Mouse (Mus musculus): ENCODE measurements at regions not wholly inside any gene's neighbourhood (a gene's known extent, or its start where the extent isn't known, plus 50 kb on each side); places are given as distances from the start of the nearest gene placed in this dataset.

GRCm38 (mm10) chr6:88964071-88964470, 62.0 kb downstream of the Tpra1 start:
- DNase-seq (ENCODE audit: extremely low spot score, low read depth, low spot score) = no peak

GRCm38 (mm10) chr6:88964911-88965310, 62.9 kb downstream of the Tpra1 start:
- no peak for DNase-seq (ENCODE audit: extremely low spot score, low read depth, low spot score)

DNA sequence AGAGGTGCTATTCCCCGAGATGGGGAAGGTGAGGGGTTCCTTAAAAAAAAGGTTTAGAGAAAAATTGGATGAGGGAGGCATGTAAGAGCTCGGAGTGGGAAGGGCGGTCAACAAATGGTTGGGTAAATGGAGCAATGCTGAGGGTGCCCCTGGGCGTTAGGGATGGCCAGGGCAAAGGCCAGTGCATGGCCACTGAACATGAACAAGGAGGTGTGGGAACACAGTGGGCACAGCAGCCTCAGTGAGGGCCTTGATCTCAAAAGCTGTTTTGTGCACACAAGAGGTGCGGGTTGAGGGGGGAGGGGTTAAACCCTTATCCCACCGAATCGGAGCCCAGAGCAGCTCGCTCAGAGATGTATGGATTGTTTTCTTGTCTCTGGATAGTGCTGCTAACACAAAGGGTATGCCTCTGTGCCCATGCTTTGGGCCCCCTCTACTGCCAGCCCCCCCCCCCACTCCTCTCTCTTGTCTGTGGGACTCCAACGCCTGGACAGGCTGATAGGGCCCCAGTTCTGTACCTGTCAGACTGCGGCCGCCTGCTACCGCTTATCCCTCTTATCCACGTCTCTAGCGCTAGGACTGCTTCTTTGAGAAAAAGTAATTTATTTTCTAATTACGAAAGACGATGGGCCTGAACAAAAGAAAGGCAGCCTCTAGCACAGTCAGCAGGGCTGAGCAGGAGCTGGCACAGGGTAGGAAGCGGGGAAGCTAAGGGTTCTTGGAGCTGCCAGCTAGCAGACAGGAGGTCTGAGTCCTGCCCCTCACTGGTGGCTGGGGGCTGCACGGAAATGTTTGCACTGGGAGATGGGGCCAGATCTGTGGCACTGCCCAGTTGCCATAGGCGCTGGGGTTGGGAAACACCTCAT, 63.5 kb downstream of the Tpra1 start:
- no peak for DNase-seq (ENCODE audit: extremely low spot score, low read depth, low spot score)

- DNase-seq (ENCODE audit: extremely low spot score, low read depth, low spot score) = no peak
Observed at GRCm38 (mm10) chr6:88966501-88966900, 64.5 kb downstream of the Tpra1 start.

GRCm38 (mm10) chr6:88968842-88969241, 66.8 kb downstream of the Tpra1 start:
- no peak for DNase-seq (ENCODE audit: extremely low spot score, low read depth, low spot score)

GRCm38 (mm10) chr6:88971729-88972128, 69.7 kb downstream of the Tpra1 start:
- DNase-seq (ENCODE audit: extremely low spot score, low read depth, low spot score) = no peak

DNA sequence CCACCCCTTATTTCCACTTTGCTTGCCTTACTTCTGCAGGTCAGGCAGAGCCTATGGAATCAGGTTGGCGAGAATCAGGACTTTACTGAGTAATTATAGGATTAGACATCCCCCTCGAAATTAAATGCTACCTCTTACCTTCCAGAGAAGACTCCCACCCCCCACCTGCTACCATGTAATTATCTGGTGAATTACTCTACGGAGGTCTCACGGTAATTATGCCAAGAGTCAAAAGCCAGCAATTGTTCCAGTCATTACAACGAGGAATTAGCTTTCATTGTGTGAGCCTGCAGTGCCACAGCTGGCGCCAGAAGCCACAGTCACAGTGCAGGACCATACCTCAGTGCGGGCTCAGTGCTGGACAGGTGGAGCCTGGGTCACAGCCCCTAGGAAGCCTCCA, 72.4 kb downstream of the Tpra1 start:
- no peak for DNase-seq (ENCODE audit: extremely low spot score, low read depth, low spot score)

- DNase-seq (ENCODE audit: extremely low spot score, low read depth, low spot score) = no peak
Observed at GRCm38 (mm10) chr6:88976581-88976980, 74.5 kb downstream of the Tpra1 start.

GRCm38 (mm10) chr6:88976994-88977393, 74.9 kb downstream of the Tpra1 start:
- peak; percentile 20 for DNase-seq (ENCODE audit: extremely low spot score, low read depth, low spot score)

GRCm38 (mm10) chr6:88978970-88979369, 76.9 kb downstream of the Tpra1 start:
- no peak for DNase-seq (ENCODE audit: extremely low spot score, low read depth, low spot score)

GRCm38 (mm10) chr6:88980112-88980511, 78.1 kb downstream of the Tpra1 start:
- DNase-seq (ENCODE audit: extremely low spot score, low read depth, low spot score) = no peak

DNA sequence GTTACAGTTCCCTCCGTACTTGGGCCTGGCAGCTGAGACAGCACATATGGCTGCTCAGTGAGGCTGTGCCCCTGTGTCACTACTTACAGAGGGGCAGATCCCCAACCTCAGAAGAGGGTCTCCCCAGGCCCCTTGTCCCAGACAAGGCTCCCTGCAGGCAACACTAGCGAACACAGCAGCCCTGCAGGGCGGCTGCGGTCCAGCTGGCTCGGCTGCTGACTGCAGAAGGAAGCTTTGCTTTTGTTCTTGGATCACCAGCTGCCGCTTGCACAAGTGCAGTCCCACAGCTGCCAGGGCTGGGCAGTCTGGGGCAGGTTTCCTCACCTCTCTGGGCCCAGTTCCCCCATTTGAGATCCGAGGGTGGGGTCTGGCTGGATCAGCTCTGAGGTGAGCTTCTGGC, 79.5 kb downstream of the Tpra1 start:
- no peak for DNase-seq (ENCODE audit: extremely low spot score, low read depth, low spot score)

GRCm38 (mm10) chr6:88984170-88984569, 82.1 kb downstream of the Tpra1 start:
- DNase-seq (ENCODE audit: extremely low spot score, low read depth, low spot score) = no peak

DNA sequence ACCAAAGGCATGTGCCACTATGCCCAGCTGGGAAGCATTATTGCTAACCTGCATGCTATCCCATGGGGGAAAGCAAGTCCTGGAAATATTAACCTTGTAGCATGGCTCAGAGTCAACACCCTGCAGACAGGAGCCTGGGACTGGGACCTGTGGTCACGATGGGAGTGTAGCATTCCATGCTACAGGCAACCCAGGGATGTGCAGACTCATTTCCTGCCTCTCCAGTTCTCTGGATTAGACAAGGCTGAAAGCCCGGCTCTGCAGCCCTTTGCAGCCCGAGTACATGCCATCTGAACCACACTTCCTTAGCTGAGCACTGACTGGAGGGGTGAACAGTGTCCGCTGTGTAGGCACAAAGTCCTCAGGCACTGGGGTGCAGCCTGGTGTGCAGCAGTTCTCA, 82.8 kb downstream of the Tpra1 start:
- DNase-seq (ENCODE audit: extremely low spot score, low read depth, low spot score) = no peak

DNA sequence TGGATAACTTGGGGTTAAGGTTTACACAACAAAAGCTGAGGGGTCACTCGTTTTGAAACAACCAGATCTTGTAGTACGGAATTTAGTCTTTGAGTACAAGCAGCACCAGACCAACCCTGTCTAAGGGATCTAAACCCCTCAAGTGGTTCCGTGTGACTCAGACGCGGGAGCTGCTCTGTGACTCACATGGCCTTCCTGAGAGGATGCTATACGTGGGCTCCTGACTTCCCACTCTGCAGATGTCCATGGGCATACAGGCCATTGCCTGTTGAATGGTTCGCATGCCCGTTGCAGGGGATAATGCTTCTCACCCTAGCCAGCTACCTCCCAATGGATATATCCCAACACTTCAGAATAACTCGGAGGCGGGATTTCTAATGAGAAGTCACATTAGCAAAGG, 86.5 kb downstream of the Tpra1 start:
- no peak for DNase-seq (ENCODE audit: extremely low spot score, low read depth, low spot score)

- DNase-seq (ENCODE audit: extremely low spot score, low read depth, low spot score) = no peak
Observed at GRCm38 (mm10) chr6:88989617-88990299, 87.7 kb downstream of the Tpra1 start.

DNA sequence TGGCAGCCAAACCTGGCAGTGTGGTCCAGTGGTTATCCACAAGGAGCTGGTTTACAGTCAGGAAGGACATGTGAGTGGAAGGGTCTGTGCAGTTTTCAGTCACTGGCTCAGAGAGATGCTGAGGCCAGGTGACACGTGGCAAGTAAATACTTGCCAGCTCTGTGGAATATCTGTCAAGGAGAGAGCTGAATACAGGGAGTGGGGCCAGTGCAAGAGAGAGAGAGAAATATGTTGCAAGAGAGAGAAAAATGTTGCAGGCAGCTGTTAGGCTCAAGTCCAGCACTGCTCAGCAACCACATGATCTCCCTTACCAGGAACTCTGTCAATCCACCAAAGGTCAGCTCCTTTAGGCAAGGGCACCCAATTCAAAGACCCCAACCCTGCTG, 88.2 kb downstream of the Tpra1 start:
- DNase-seq (ENCODE audit: extremely low spot score, low read depth, low spot score) = no peak

DNA sequence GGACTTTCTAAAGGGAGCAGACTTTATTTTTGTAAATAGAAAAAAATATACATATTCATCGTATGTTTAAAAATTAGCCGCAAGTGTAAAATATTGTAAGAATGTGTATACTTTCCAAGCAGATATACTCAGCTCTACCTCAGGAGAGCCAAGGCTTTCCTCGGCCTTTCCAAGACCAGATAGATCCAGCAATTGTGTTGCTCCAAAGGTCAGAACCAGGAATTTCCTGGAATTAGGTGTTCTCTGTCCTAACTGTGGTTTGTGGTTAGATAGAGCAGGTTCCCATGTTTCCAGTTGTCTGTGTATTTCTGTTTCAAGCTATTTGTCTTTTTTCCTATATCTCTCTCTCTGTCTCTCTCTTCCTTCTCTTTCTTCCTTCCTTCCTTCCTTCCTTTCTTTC, 93.0 kb downstream of the Tpra1 start:
- no peak for DNase-seq (ENCODE audit: extremely low spot score, low read depth, low spot score)

- no peak for DNase-seq (ENCODE audit: extremely low spot score, low read depth, low spot score)
Observed at GRCm38 (mm10) chr6:88998927-88999722, 97.1 kb downstream of the Tpra1 start.

DNA sequence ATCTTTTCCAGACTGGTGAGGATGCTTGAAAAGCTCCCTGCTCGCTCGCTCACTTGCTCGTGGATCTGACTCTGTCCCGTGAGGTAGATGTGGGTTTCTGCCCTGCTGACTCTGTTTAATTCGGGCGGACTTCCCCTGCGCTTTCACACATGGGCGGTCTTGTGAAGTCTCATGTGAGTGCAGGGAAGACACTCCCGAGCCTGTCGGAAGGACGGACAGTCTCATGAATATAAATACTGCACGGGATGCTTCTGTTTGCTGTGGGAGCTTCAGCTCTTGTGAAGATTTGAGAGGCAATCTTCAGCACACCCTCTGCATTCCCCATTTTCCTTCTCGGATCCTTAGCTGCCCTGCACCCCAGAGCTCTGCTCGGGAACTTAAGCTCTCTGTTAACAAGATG, 98.3 kb downstream of the Tpra1 start:
- no peak for DNase-seq (ENCODE audit: extremely low spot score, low read depth, low spot score)

DNA sequence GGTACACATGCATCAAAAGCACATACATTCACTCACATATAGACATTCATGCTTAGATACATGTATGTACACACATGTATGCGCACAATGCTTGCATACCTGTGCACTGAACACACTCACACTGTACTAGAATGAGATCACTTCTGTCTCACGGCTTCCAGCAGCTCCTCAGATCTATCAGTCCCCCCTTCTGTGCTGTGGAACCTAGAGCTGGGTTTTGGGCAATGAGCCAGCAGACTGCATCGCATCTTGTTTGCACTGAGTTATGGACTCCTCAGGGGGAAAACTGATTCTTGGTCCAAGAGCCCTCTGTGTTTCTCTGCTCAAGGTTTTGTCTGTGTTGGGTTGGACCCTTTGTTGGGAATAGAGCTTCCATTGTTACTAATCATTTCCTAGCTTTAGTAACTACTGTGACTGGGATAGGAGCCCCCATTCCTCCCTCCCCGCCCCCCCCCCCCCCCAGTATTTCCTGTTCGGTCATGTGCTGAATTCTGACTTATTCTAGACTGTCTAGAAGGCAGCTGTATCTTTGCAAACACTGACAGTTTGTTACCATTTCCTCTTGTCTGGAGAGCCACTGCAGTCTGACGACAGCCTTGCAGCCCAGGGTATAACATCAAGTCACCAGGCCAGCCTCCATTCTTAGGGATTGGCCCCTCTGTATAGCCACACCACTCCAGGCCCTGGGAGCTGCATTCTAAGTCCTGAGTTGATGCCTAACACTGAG, 101.3 kb downstream of the Tpra1 start:
- DNase-seq (ENCODE audit: extremely low spot score, low read depth, low spot score) = no peak

Data from hindlimb bud, embryonic 11.5 days (tissue).